Mouse (Mus musculus) limb, embryonic 15.5 days (tissue): Measurements from ENCODE around the gene 4930505A04Rik. TPM values are rescaled to one million over a fixed set of nuclear protein-coding genes. Genes with fewer than 3 reads are reported as not detected.
A peak's percentile ranks its signal among the peaks of the same experiment; 100 is the strongest.

ENCODE experiments used
- ATAC-seq: fragments of 200-750 bp; cut with Nextera tagmentation; 2 replicates; pipeline ENCODE4 v1.8.0; 2017; ENCODE audit warnings: low read depth, moderate TSS enrichment; ENCODE audit not compliant: insufficient number of reproducible peaks, low FRiP score, low TSS enrichment
- H3K27ac ChIP-seq: fragments of 300-500 bp; sonication (generic); 2 replicates; pipeline ENCODE4 v1.5.1; 2015; ENCODE audit warnings: moderate library complexity, mild to moderate bottlenecking, inconsistent platforms
- H3K27me3 ChIP-seq: fragments of 300-500 bp; sonication (generic); 2 replicates; pipeline ENCODE4 v1.6.1; 2015; ENCODE audit warnings: inconsistent platforms
- H3K36me3 ChIP-seq: fragments of 300-500 bp; sonication (generic); 2 replicates; pipeline ENCODE4 v1.6.1; 2015; ENCODE audit warnings: inconsistent platforms
- H3K4me1 ChIP-seq: fragments of 300-500 bp; sonication (generic); 2 replicates; pipeline ENCODE4 v1.6.1; 2015; ENCODE audit warnings: inconsistent platforms
- H3K4me2 ChIP-seq: fragments of 300-500 bp; sonication (generic); 2 replicates; pipeline ENCODE4 v1.6.1; 2015; ENCODE audit warnings: mild to moderate bottlenecking, inconsistent platforms
- H3K4me3 ChIP-seq: fragments of 300-500 bp; sonication (generic); 2 replicates; pipeline ENCODE4 v1.5.1; 2015; ENCODE audit warnings: mild to moderate bottlenecking, inconsistent platforms
- H3K9ac ChIP-seq: fragments of 300-500 bp; sonication (generic); 2 replicates; pipeline ENCODE4 v1.6.1; 2015; ENCODE audit warnings: inconsistent platforms
- H3K9me3 ChIP-seq: fragments of 300-500 bp; sonication (generic); 2 replicates; pipeline ENCODE4 v1.6.1; 2016; ENCODE audit warnings: inconsistent platforms
- WGBS: fragments of 180-500 bp; shearing (Covaris S2); methylation state at CpG from one replicate; pipeline ENCODE4 v1.1.7; 2015; 5-methylcytosine and 5-hydroxymethylcytosine counted together
- polyA plus RNA-seq: library from polyadenylated mRNA; unstranded; fragments of >200 nt; fragmentation: Nextera tagmentation; extraction: Ambion mirVana; gene quantifications from 2 replicates; pipeline ENCODE4 v1.2.1, GENCODE M21; 2015

The 4930505A04Rik gene
- polyA plus RNA-seq, result 0.22 and 0.26 TPM in 2 replicates

GRCm38 (mm10) chr11:30471751-30472593 lies at the start of gene 4930505A04Rik:
4930505A04Rik (minus strand) TSS chr11:30471827.
- Histone ChIP-seq H3K4me2 (peak within 1 kb of the TSS; percentile 65), H3K9me3 (no peaks in the 10 kb centered on the region), H3K27me3 (no peaks in the 10 kb centered on the region), H3K4me3 (peak within 1 kb of the TSS; percentile 45), H3K27ac (peak within 1 kb of the TSS; percentile 95), H3K4me1 (peaks cover 13% of the 10 kb centered on the region; the same call in 1 of the 2 replicates), H3K36me3 (no peaks in the 10 kb centered on the region), H3K9ac (peak within 1 kb of the TSS; percentile 31; the same call in 1 of the 2 replicates)
- peak; percentile 95 for ATAC-seq
- 4% methylated on average over 17 of the region's 17 CpGs for WGBS

- Histone ChIP-seq H3K9ac (no peak overlapping the region), H3K4me2 (no peak overlapping the region), H3K27me3 (no peaks in the 10 kb centered on the region), H3K4me1 (no peaks in the 10 kb centered on the region), H3K9me3 (no peaks in the 10 kb centered on the region), H3K4me3 (no peak overlapping the region), H3K27ac (no peak overlapping the region), H3K36me3 (no peaks in the 10 kb centered on the region)
- WGBS, result 80% methylated on average over 2 of the region's 2 CpGs
- no peak for ATAC-seq
Measured at GRCm38 (mm10) chr11:30517133-30517532, 45.5 kb upstream of the 4930505A04Rik start.

- Histone ChIP-seq H3K9me3 (no peaks in the 10 kb centered on the region), H3K27me3 (no peaks in the 10 kb centered on the region), H3K9ac (no peak overlapping the region), H3K4me2 (no peak overlapping the region), H3K27ac (no peak overlapping the region), H3K36me3 (no peaks in the 10 kb centered on the region), H3K4me1 (no peaks in the 10 kb centered on the region), H3K4me3 (no peak overlapping the region)
- no peak for ATAC-seq
- 83% methylated on average over 4 of the region's 4 CpGs for WGBS
Measured at GRCm38 (mm10) chr11:30508178-30508577, 36.6 kb upstream of the 4930505A04Rik start.

- 65% methylated on average over 3 of the region's 3 CpGs for WGBS
- Histone ChIP-seq H3K4me1 (no peaks in the 10 kb centered on the region), H3K9ac (no peak overlapping the region), H3K27ac (no peak overlapping the region), H3K4me3 (no peak overlapping the region), H3K27me3 (no peaks in the 10 kb centered on the region), H3K9me3 (no peaks in the 10 kb centered on the region), H3K36me3 (no peaks in the 10 kb centered on the region), H3K4me2 (no peak overlapping the region)
- ATAC-seq, result no peak
Measured at GRCm38 (mm10) chr11:30498738-30499355, 27.2 kb upstream of the 4930505A04Rik start.

GRCm38 (mm10) chr11:30497151-30497550 lies 25.5 kb upstream of the 4930505A04Rik start:
- H3K27ac ChIP-seq, result no peak overlapping the region
- no peaks in the 10 kb centered on the region for H3K4me1 ChIP-seq
- no peak overlapping the region for H3K4me2 ChIP-seq
- H3K4me3 ChIP-seq, result no peak overlapping the region
- no peak for ATAC-seq
- no peaks in the 10 kb centered on the region for H3K27me3 ChIP-seq
- WGBS, result 55% methylated on average over 2 of the region's 2 CpGs
- H3K36me3 ChIP-seq, result no peaks in the 10 kb centered on the region
- no peaks in the 10 kb centered on the region for H3K9me3 ChIP-seq
- no peak overlapping the region for H3K9ac ChIP-seq

GRCm38 (mm10) chr11:30491515-30492260 lies 20.1 kb upstream of the 4930505A04Rik start:
- Histone ChIP-seq H3K27ac (no peak overlapping the region), H3K4me3 (no peak overlapping the region), H3K9me3 (no peaks in the 10 kb centered on the region), H3K36me3 (no peaks in the 10 kb centered on the region), H3K4me1 (no peaks in the 10 kb centered on the region), H3K27me3 (no peaks in the 10 kb centered on the region), H3K9ac (no peak overlapping the region), H3K4me2 (no peak overlapping the region)
- no peak for ATAC-seq

GRCm38 (mm10) chr11:30488183-30488582 lies 16.6 kb upstream of the 4930505A04Rik start:
- no peak overlapping the region for H3K27ac ChIP-seq
- H3K36me3 ChIP-seq, result no peaks in the 10 kb centered on the region
- ATAC-seq, result no peak

GRCm38 (mm10) chr11:30483286-30483685 lies 11.7 kb upstream of the 4930505A04Rik start:
- H3K27ac ChIP-seq, result no peak overlapping the region
- no peak for ATAC-seq
- H3K27me3 ChIP-seq, result no peaks in the 10 kb centered on the region
- no peaks in the 10 kb centered on the region for H3K36me3 ChIP-seq
- no peak overlapping the region for H3K4me2 ChIP-seq
- H3K4me1 ChIP-seq, result no peaks in the 10 kb centered on the region
- H3K4me3 ChIP-seq, result no peak overlapping the region
- H3K9ac ChIP-seq, result no peak overlapping the region
- WGBS, result 80% methylated on average over 4 of the region's 4 CpGs
- no peaks in the 10 kb centered on the region for H3K9me3 ChIP-seq

More at GRCm38 (mm10) chr11:30488183-30488582, 16.6 kb upstream of the 4930505A04Rik start:
- no peak overlapping the region for H3K4me2 ChIP-seq
- H3K4me3 ChIP-seq, result no peak overlapping the region
- 76% methylated on average over 9 of the region's 10 CpGs for WGBS
- H3K27me3 ChIP-seq, result no peaks in the 10 kb centered on the region
- no peak overlapping the region for H3K9ac ChIP-seq
- H3K9me3 ChIP-seq, result no peaks in the 10 kb centered on the region
- no peaks in the 10 kb centered on the region for H3K4me1 ChIP-seq

GRCm38 (mm10) chr11:30471187-30471586 lies 440 bp downstream of the 4930505A04Rik start:
- Histone ChIP-seq H3K27ac (peak overlapping the region; percentile 95), H3K4me1 (peaks cover 13% of the 10 kb centered on the region; the same call in 1 of the 2 replicates), H3K4me2 (peak overlapping the region; percentile 65), H3K36me3 (no peaks in the 10 kb centered on the region), H3K9me3 (no peaks in the 10 kb centered on the region), H3K4me3 (peak overlapping the region; percentile 45), H3K9ac (no peak overlapping the region), H3K27me3 (no peaks in the 10 kb centered on the region)
- WGBS, result 59% methylated on average over 8 of the region's 8 CpGs
- no peak for ATAC-seq

GRCm38 (mm10) chr11:30454331-30454730 lies 17.3 kb downstream of the 4930505A04Rik start:
- no peaks in the 10 kb centered on the region for H3K4me1 ChIP-seq
- H3K4me3 ChIP-seq, result no peak overlapping the region
- H3K27me3 ChIP-seq, result no peaks in the 10 kb centered on the region
- no peaks in the 10 kb centered on the region for H3K9me3 ChIP-seq
- no peak for ATAC-seq
- no peaks in the 10 kb centered on the region for H3K36me3 ChIP-seq
- no peak overlapping the region for H3K9ac ChIP-seq
- H3K4me2 ChIP-seq, result no peak overlapping the region
- WGBS, result 79% methylated on average over 4 of the region's 4 CpGs
- H3K27ac ChIP-seq, result no peak overlapping the region

- Histone ChIP-seq H3K27ac (no peak overlapping the region), H3K4me2 (no peak overlapping the region), H3K9me3 (no peaks in the 10 kb centered on the region), H3K4me1 (no peaks in the 10 kb centered on the region), H3K36me3 (no peaks in the 10 kb centered on the region), H3K9ac (no peak overlapping the region), H3K4me3 (no peak overlapping the region), H3K27me3 (no peaks in the 10 kb centered on the region)
- ATAC-seq, result no peak
- WGBS, result 90% methylated on average over 2 of the region's 2 CpGs
Measured at GRCm38 (mm10) chr11:30448126-30448525, 23.5 kb downstream of the 4930505A04Rik start.

- H3K4me2 ChIP-seq, result no peak overlapping the region
- no peaks in the 10 kb centered on the region for H3K9me3 ChIP-seq
- H3K4me3 ChIP-seq, result no peak overlapping the region
- H3K27me3 ChIP-seq, result no peaks in the 10 kb centered on the region
- no peak for ATAC-seq
- no peaks in the 10 kb centered on the region for H3K36me3 ChIP-seq
- no peaks in the 10 kb centered on the region for H3K4me1 ChIP-seq
- 95% methylated on average over 1 of the region's 1 CpGs for WGBS
- no peak overlapping the region for H3K9ac ChIP-seq
- H3K27ac ChIP-seq, result no peak overlapping the region
Measured at GRCm38 (mm10) chr11:30447561-30447960, 24.1 kb downstream of the 4930505A04Rik start.
